Mouse (Mus musculus) cerebellum, adult 11 months (tissue): ENCODE results near the gene Gm17662.

Source experiments
- DNase-seq: peaks from one replicate; pipeline ENCODE4 v3.0.0; 2022

The Gm17662 gene

GRCm38 (mm10) chr4:104888499-104889262 is 31.6 kb downstream of the Gm17662 start:
- no peak for DNase-seq

- no peak for DNase-seq
These were observed 34.6 kb downstream of the Gm17662 start for GRCm38 (mm10) chr4:104891708-104892107.

- DNase-seq = no peak
These were observed 36.5 kb downstream of the Gm17662 start for GRCm38 (mm10) chr4:104893588-104893987.

GRCm38 (mm10) chr4:104894004-104894734 is 37.0 kb downstream of the Gm17662 start:
- peak; percentile 52 for DNase-seq

GRCm38 (mm10) chr4:104902836-104903235 is 45.7 kb downstream of the Gm17662 start:
- DNase-seq = no peak

- no peak for DNase-seq
These were observed 47.9 kb downstream of the Gm17662 start for GRCm38 (mm10) chr4:104905049-104905448.
